In the genomic region with DNA sequence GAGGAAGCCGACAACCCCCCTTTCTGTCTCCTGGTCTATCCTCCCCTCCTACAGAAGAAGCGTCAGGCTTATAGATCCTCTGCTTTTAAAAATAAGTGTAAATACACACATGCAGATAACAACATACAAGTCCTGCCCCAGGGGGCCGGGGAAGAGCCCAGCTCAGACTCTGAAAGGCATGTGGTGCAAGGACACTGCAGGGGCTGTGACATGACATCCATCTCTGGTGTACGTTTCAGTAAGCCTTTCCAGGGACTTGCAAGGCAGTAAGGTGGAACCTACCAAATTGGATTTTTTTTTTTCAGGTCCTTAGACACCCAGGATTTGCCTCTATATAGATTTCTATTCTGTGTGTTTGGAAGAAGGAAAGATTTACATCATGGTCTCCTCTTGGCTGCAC, we compare ENCODE assay signal across 8 mouse cellular contexts. TPM values are rescaled to one million over a fixed set of nuclear protein-coding genes. Genes with fewer than 3 reads are reported as not detected.
DNase-seq lines count a peak whose midpoint lies in the region; ATAC-seq lines count a peak whose summit lies in the region.

No protein-coding gene starts in this region.

- H3K4me2 ChIP-seq in forebrain, embryonic 14.5 days (ENCODE audit: low read length) = no peak overlapping the region

- no peak overlapping the region for H3K4me3 ChIP-seq in heart, embryonic 10.5 days
- H3K4me3 ChIP-seq in forebrain, embryonic 14.5 days (ENCODE audit: low read depth, low read length) = no peak overlapping the region
- peak overlapping the region; percentile 30; the same call in 1 of the 2 replicates for H3K4me3 ChIP-seq in midbrain, embryonic 10.5 days

- ATAC-seq in forebrain, embryonic 14.5 days = no peak
- ATAC-seq in frontal cortex, adult (ENCODE audit: low TSS enrichment) = no peak

- peaks cover 33% of the 10 kb centered on the region for H3K36me3 ChIP-seq in heart, embryonic 10.5 days
- peaks cover 34% of the 10 kb centered on the region for H3K36me3 ChIP-seq in forebrain, embryonic 14.5 days (ENCODE audit: control insufficient read depth, insufficient read depth, low read length)
- H3K36me3 ChIP-seq in midbrain, embryonic 10.5 days = peaks cover 35% of the 10 kb centered on the region

- 64% methylated on average over 4 of the region's 4 CpGs for WGBS in heart, embryonic 10.5 days
- WGBS in forebrain, embryonic 14.5 days = 37% methylated on average over 4 of the region's 4 CpGs
- 60% methylated on average over 4 of the region's 4 CpGs for WGBS in midbrain, embryonic 10.5 days

- H3K4me1 ChIP-seq in heart, embryonic 10.5 days = peaks cover 10% of the 10 kb centered on the region
- H3K4me1 ChIP-seq in forebrain, embryonic 14.5 days (ENCODE audit: control insufficient read depth, insufficient read depth, low read length) = peaks cover 13% of the 10 kb centered on the region
- H3K4me1 ChIP-seq in midbrain, embryonic 10.5 days = peaks cover 31% of the 10 kb centered on the region

- peak overlapping the region; percentile 63 for H3K9ac ChIP-seq in forebrain, embryonic 14.5 days (ENCODE audit: low read length)

- no peak for DNase-seq in heart, embryonic 10.5 days (ENCODE audit: low spot score)
- no peak for DNase-seq in heart, adult 11 months
- peak; percentile 10 for DNase-seq in A20 (ENCODE audit: low read depth, low spot score)
- no peak for DNase-seq in forebrain, embryonic 14.5 days (ENCODE audit: low spot score)
- no peak for DNase-seq in midbrain, embryonic 10.5 days (ENCODE audit: low spot score)
- no peak for DNase-seq in urinary bladder, adult 2 months (ENCODE audit: low spot score)
- DNase-seq in urinary bladder, adult 18-20 months (ENCODE audit: low spot score in 2 of 2) = no peak

- H3K27ac ChIP-seq in heart, embryonic 10.5 days = peak overlapping the region; percentile 80
- H3K27ac ChIP-seq in forebrain, embryonic 14.5 days (ENCODE audit: low read depth, low read length) = peak overlapping the region; percentile 94
- peak overlapping the region; percentile 84 for H3K27ac ChIP-seq in midbrain, embryonic 10.5 days (replicated peaks)

- H3K27me3 ChIP-seq in heart, embryonic 10.5 days (ENCODE audit: insufficient read depth, poor library complexity, severe bottlenecking) = no peaks in the 10 kb centered on the region
- no peaks in the 10 kb centered on the region for H3K27me3 ChIP-seq in forebrain, embryonic 14.5 days (replicated peaks; ENCODE audit: control insufficient read depth, insufficient read depth, low read length)
- H3K27me3 ChIP-seq in midbrain, embryonic 10.5 days (ENCODE audit: low read depth, poor library complexity, severe bottlenecking) = peaks cover 1% of the 10 kb centered on the region; the same call in 1 of the 2 replicates

- no peaks in the 10 kb centered on the region for H3K9me3 ChIP-seq in heart, embryonic 10.5 days
- no peaks in the 10 kb centered on the region for H3K9me3 ChIP-seq in forebrain, embryonic 14.5 days (replicated peaks; ENCODE audit: control insufficient read depth, low read length)
- H3K9me3 ChIP-seq in midbrain, embryonic 10.5 days (replicated peaks) = no peaks in the 10 kb centered on the region

RNA-seq across cellular contexts. Expression of gene Rps24, which starts 14.3 kb away (rescaled TPM):
- polyA plus RNA-seq in heart, embryonic 10.5 days (2016; fragmentation: Nextera tagmentation; extraction: Ambion mirVana) = 782 and 904 TPM in 2 replicates
- 726 and 919 TPM in 2 replicates for polyA plus RNA-seq in forebrain, embryonic 14.5 days (2014; fragmentation: Nextera tagmentation; extraction: Ambion mirVana)
- polyA plus RNA-seq in midbrain, embryonic 10.5 days (2016; fragmentation: Nextera tagmentation; extraction: Ambion mirVana) = 915 and 1,078 TPM in 2 replicates
- polyA plus RNA-seq in urinary bladder, adult 2 months (2012; rRNA removed) = 3,174 and 4,024 TPM in 2 replicates

RNA-seq across cellular contexts. Expression of gene Polr3a, which starts 14.4 kb away (rescaled TPM):
- polyA plus RNA-seq in heart, embryonic 10.5 days (2016; fragmentation: Nextera tagmentation; extraction: Ambion mirVana) = 16.9 and 18.1 TPM in 2 replicates
- polyA plus RNA-seq in forebrain, embryonic 14.5 days (2014; fragmentation: Nextera tagmentation; extraction: Ambion mirVana) = 14.7 and 15.5 TPM in 2 replicates
- 18.3 and 21.0 TPM in 2 replicates for polyA plus RNA-seq in midbrain, embryonic 10.5 days (2016; fragmentation: Nextera tagmentation; extraction: Ambion mirVana)
- 11.4 and 12.7 TPM in 2 replicates for polyA plus RNA-seq in urinary bladder, adult 2 months (2012; rRNA removed)
